Mouse (Mus musculus) frontal cortex, postnatal 14 days (tissue): ENCODE data around the gene Sult6b2.

Source experiments
- DNase-seq, 2 experiments: peaks; one replicate each; pipeline ENCODE4 v3.0.0; 2022; ENCODE audit warnings: low spot score in 2 of 2

Gene Sult6b2

DNA sequence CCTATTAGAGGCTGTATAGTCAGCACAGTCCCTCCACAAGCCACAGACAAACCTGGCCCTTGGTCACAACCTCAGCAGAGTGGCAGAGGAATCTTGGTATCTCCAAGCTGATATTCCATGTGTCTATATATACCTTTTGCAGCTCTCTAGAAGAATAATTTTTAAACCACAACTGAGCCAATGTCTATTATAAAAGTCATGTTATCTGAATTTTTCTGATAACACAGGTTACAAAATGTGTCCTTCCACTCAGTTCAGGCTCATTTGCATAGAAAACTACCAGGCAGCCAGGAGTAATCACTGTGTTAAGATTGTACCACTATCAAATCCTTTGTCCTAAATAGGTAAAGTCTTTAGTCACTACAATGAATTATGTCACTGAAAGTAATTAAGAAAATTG is at the start of gene Sult6b2:
Gene Sult6b2, minus strand, starts transcription at position 101 of the 400 bp plus-strand sequence.
- no peak for DNase-seq

DNA sequence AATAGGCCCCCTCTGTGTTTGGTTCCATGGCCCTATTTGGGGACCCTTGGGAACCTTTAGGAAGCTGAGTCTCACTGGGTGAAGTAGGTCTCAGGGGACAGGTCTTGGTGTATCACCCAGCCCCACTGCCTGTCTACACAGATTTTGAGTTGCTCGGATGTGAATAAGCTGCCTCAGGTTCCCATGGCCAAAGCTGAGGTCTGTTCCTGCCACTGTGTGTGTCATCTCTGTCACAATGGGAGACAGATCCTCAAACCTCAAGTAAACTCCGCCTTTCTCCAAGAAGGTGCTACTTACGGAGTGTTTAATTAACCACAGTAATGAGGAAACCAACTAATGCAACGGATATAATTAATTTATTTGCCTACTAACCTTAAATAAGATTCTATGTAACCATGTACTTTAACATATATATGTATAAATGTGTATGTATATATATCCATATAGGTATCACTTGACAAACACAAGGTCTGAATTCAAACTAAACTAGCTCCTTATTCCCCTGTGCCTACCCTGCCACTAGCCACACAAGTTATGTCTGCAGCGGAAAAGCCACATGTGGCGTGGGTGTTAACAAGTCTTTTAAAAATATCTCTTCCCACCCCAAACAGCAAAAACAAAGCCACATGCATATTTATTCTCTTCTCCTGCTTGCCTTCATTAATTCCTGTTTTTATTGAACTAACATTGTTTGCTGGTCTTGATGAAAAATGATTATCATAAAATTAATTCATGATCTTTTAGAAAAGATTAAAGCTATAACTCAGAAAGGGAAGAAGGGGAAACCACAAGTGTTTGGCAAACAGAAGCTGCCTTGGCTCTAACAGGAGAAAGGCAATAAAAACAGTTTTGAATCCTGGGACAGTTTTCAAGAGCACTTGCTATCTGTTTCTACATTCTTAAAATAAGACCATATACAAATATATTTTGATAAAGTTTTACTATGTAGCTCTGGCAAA is 48.4 kb upstream of the Sult6b2 start:
- DNase-seq = no peak

DNA sequence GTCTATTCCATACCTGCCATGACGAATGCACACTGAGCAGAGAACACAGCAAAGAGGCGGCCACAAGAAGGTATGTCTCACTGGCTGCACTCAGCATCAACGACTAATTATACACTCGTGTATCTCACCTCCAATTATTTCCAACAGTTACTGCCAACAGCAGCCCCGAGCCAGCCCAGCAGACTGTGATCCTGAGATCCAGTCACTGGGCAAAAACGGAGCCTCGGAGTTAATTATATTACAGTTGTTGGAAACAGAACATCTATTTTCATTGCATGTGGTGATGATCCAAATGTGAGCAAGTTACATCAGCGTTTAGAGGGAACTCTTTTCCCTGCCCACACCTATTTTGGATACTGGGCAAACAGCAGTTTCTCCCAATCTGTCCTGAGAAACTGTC is 46.1 kb upstream of the Sult6b2 start:
- no peak for DNase-seq

DNA sequence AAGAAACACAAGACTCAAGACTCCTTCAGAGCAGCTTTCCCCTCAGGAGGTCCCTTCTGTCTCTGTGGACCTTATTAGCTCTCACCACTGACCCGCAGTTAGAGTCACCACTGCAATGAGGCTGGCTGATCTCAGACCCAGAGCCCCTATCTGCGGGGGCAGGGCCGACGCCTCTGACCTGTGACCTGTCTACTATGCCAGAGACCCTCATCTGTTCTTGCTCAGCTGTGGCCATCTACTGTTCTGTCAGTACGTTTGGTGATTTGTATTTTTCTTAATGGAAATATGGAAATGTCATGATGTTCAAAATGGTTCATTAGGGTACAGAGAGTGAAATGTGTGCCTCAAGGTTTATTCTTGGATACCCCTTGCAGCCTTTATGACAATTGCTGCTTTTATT is 45.0 kb upstream of the Sult6b2 start:
- no peak for DNase-seq

DNA sequence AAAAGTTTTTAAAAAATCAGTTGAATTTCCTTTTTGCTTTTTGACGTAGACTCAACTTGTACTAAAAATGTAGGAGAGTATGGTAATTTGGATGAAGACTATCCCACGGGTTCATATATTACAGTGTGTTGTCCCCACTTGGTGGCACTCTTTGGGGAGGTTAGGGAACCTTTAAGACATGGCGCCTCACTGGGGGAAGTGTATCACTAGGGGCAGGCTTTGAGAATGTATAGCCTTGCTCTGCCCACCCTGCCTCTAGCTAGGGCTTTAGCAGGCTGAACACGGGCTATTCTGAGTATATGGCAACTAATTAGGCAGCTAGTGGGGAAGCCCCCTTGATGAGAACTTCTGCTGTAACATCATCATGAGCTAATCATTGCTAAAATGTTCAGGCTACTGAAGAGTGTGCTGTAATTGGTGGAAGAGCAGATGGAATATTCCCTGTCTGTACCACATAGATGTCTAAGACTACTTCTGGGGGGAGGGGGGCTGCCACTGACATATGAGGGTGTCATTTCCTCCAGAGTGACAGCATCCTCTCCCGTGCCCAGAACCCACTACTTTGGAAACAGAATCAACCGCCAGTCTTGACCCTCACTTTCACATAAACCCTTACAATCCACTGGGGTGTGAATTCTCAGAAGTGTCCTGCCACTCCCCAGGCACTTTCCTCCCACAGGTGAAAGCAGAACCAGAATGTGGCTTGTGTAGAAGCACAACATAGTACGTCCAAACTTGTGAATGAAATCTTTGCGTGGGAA is 43.8 kb upstream of the Sult6b2 start:
- no peak for DNase-seq

DNA sequence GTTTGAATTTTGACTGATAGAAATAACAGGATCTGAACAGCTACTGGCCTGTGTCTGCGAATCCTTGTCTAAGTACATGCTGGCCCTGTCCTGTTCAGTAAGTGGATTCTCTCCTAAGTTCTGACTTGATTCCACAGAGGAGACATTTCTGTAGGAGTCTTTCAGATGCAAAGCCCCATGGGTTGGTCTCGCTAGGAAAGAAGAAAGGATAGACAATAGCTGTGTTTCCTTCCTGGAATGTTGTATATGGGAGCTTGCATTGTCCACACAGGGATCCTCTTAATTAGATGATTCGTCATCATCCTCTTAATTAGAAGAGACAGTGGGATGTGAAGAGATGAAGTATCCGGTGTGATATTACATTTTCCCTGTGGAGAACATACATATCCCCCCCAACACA is 42.6 kb upstream of the Sult6b2 start:
- DNase-seq = no peak

DNA sequence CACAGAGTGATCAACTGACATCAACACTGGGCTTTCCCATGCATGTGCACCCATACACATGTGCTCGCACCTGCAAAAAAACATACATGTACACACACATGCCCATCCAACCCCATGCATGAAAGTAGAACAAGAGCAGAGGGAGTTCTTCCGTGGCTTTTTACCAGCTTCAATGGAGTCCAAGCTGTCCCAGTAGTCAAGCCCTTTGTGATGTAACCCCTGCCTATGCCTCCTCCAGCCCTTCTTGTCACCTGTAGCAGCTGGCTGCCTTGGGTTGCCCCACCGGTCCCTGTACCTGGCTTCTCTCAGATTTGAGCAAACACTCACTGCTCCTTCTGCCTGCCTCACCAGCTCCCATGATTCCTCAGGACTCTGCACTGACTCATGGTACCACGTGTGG is 40.8 kb upstream of the Sult6b2 start:
- no peak for DNase-seq

DNA sequence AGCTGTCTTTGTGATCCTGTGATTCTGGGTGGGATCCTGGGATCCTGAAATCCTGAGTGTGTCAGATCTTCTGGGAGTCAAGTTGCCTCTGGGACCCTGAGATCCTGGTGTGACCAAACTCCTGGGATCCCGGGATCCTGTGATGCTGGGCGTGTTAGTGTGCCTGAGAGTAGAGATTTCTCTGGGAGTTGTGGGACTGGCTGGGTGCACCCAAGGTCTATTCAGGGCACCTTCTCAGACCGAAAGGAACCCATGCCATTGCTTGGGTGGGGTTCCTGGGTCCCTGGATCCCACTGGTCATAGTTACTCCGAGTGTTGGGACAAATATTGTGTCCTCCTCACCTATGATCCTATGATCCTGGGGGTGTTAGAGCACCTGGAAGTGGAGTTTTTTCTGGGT is 39.8 kb upstream of the Sult6b2 start:
- DNase-seq = no peak

DNA sequence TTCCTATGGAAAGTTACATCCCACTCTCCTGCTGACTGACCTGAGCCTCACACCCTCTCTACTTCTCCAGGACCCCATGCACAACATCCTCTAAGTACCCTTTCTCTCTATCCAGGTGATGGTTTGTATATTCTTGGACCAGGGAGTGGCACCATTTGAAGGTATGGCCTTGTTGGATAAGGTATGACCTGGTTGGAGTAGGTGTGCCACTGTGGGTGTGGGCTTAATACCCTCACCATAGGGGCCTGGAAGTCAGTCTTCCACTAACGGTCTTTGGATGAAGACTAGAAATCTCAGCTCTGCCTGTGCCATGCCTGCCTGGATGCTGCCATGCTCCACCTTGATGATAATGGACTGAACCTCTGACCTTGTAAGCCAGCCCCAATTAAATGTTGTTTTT is 34.2 kb upstream of the Sult6b2 start:
- no peak for DNase-seq

DNA sequence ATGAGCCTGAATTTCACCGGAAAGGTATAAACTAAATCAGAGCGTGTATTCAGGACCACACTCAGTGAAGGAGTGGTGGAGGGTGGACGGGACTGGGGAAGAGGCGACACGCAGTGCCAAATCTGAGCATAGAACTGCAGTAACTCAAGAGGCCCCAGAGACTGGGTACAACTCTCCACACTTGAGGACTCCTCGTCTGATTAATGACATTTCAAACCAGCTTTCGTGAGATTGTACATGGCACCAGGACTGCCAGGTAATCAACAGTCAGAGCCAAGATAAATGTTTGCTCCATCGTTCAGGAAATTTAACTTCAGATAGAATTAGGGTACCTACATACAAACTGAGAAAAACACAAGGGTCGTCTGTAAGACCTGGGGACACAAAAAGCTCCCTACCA is 33.0 kb upstream of the Sult6b2 start:
- DNase-seq = no peak

DNA sequence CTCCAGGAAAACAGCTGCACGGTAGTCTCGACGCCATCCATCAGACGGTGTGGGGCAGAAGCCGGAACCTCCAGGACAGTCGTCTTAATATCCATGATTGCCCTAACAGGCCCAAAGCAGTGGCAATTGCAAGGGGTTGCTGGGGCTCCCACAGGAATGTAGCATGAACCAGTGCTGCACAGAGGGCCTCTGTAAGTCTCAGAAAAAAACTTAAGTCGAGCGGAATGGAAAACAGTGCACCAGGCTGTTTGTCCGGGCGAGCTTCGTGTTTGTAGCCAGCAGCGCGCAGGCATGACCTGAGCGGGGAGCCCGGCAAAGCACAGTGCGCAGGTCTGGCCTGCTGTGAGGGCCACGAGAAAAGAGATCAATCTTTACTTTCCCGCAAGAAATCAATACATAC is 31.4 kb upstream of the Sult6b2 start:
- DNase-seq = no peak

DNA sequence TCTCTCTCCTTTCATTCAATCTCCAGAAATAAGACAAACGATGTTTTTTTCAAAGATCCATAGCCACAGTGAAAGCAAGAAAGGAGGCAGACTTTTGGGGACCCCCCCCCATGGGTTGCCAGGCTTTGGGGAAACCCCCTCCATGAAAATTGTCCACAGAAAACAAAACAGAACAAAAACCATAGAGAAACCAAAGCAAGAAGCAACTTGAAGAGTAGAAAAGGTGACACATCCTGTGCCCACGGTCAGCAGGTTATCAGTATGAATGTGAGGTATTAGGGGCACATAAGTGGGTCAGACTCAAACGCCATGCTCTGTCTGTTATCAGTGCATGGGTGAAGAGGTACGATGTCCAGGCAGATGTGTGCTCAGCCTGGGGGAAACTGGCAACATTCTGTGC is 30.6 kb upstream of the Sult6b2 start:
- no peak for DNase-seq

DNA sequence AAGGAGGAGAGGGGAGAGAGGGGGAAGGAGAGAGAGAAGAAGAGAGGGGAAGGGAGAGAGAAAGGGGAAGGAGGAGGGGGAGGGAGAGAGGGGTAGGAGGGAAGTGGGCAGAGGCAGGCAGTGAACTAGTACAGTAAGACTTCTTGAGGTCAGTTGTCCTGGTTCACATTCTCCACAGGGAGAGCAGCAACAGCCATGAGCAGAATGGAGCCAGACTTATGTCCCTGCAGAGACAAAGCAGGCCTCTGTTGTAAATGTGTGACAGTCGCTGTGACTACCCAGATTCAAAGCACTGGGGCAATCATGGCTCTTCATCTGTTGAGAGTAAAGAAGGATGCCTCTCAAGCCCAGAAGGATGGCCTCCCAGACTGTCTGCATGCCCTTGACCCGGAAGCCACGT is 27.4 kb upstream of the Sult6b2 start:
- no peak for DNase-seq

DNA sequence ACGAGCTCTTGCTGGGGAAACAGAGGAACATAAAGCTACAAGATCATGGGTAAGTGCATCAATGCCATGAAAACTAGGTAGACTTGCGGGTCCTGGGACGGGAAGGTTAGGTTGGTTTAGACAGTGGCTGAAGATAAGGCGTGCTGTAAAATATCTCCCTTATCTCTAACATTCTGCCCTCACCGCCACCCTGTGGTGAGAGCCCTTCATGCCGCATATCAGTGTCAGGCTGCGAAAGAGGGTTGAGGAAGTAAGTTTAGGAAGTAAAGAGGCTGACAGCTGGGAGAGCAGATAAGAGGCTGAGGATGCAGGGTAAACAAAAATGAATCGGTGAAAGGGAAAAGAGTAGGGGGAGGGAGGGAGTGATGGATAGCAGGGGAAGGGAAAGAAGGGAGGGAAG is 26.9 kb upstream of the Sult6b2 start:
- no peak for DNase-seq

DNA sequence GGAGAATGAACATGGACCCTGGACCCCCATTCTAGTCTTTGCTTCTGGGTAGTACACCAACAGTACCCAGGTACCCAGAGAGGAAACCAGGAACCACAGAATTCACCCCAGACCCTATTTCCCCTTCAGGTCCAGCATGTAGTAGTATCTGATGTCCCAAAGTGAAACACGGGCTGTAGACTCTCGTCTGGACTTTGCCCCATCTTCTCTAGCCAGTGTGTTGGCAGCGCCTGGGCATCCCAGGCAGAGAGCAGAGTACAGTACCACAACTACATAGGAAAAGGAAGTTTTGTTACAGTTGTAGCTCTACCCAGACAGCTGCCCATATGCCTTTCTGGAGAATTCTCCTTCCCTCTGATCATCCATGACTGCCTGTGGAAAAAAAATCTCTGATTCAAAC is 25.9 kb upstream of the Sult6b2 start:
- no peak for DNase-seq

DNA sequence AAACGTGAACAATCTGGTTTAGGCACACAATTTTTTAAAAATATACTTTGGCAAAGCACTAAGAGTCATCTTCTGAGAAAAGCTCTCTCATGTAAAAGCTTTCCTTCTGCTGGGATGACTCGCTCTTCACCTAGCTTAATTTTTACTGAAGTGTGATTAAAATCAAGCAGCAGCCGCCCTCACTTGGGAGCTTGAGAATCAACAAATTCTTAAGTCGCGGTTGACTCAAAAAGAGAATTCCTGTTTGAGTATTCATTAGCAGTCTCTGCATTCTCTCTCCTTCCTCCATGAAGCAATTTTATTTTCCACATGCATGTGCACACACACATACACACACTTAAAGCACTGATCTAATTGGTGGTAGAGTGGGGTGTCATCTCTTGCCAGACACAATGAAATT is 21.1 kb upstream of the Sult6b2 start:
- no peak for DNase-seq

DNA sequence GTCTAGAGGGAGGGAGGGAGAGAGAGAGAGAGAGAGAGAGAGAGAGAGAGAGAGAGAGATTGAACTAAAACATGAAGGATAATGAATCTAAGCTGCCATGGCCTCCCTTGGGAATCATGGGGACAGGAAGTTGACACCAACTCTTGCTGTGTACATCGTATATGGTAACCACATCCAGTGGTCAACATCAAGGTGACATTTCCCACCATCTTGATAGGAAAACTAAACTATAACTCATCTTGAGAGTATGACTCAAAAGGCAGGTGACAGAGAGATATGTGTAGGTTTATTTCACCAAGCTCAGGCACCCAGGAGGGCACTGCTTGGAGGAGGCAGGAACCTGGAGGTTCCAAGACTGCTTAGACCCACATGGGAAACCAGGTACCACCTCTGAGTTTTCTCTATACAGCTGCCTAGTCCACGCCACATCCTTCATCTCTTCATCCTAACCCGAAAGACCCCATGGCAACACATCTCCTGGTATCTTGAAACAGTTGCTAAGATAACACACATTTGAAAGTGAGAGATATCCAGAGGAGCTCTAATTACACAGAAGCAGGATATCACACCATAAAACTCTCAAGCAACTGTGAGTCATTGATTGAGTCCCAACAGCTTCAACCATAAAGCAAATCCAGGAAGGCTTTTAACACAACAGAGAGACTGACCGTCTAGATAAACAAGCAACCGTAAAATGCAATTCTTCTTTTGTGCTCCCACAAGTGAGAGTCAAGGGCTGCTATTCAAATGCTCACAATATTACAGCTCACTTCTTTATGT is 18.9 kb upstream of the Sult6b2 start:
- DNase-seq = no peak

DNA sequence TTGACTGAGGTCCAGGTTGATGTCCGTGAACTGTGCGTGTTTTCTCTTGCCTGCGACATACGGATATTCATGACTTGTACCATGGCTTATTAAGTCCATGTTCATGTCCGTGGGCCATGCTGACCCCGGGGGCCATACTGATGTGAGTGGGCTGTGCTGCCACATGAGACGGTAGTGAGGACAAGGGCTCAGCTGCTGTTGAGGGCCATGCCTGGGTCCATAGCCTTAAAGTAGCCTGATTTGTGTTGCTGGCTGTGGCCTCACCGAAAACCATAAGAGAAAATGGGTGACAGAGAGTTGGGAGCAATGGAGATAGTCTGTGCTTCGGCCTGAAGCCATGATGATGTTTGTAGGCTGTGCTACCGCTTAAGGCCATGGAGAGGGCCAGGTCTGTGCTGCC is 14.0 kb upstream of the Sult6b2 start:
- no peak for DNase-seq

DNA sequence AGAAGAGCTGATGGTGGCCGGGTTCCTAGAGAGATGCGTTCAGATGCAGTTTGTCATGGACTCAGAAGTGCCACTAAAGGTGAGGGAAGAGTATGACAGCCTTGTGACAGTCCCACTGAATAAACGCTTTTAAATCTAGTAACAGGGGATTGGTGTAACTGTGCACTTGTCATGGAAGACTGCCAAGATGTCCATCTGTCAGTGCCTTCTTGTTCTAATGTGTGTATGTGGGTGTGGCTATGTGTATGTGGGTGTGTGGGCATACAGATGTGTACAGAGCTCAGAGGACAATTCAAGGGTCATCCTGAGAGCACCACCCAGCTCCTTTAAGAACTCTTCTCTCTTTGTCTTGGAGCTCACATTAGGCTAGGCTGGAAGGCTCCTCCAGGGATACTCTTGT is 11.2 kb upstream of the Sult6b2 start:
- DNase-seq = no peak

DNA sequence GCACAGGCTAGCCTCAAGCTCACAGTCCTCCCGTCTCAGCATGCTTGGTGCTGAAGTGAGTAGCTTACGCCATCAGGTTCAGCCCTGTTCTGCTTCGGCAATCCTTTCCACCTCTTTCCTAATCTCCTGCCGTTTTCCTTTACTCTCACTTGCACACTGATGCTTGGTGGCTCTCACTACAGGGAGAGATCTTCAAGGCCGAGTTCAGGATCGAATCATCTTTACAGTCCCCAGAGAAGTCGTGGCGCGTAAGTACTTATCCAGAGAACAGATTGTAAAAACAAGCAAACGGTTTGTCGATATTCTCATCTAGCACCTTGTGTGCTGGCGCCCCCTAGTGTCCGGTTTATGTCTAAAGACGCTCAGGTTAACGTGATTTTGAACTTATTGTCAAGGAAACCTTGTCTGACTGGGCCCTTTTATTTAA is 10.2 kb upstream of the Sult6b2 start:
- peak; percentile 64 to 86 for DNase-seq

DNA sequence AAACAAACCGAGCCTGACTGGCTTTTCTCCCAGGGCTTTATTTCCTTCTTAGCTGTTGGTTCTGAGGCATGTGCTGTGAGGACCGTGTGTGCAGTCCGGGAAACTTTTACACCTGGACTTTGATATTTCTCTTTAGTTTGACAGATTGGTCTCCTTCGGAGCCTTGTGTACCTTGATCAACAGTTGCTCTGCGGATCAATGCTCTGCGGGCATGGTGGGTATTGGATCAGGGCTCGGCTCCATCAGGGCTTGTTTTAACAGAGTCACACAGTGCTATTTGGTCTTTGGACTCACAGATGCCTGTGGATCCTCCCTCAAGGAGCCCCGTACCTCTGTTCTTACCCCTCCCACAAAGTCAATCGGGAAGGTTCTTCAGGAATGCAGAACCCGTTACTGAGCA is 9.7 kb upstream of the Sult6b2 start:
- DNase-seq = no peak

DNA sequence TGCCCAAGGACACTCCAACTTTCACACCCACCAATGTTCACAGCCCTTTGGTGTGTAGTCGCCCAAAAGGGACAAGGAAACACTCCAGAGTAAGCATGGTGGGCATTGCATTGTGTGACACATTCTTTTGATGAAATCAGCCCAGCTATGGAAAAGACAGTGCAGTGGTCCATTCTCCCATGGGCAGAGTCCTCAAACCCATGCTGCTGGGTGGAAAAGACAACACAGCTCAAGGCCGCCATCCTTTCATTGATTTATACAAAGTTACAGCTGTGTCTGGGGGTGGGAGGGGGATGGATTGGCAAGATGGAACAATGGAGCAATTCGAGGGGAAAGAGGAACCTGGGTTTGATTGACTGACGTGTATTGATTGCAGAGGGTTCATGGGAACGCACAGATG is 8.7 kb upstream of the Sult6b2 start:
- DNase-seq = no peak
